24 mouse cellular contexts compared by ENCODE assay signal in genomic region chr14:105307716-105308115, GRCm38 (mm10). TPM values are rescaled to one million over a fixed set of nuclear protein-coding genes. Genes with fewer than 3 reads are reported as not detected.
DNase-seq lines count a peak whose midpoint lies in the region; ATAC-seq and TF ChIP-seq lines count a peak whose summit lies in the region.
"Had no signal": no experiment of that assay in that cellular context is flagged by ENCODE, and none has a peak within 500 bp of the region (broad histone marks: within the 10 kb centered on the region; RNA-seq: fewer than 3 reads in every experiment).

No protein-coding gene starts in this region.

- H3K27ac ChIP-seq in forebrain, embryonic 16.5 days (ENCODE audit: low read length), result no peak overlapping the region
- H3K27ac ChIP-seq in forebrain, embryonic 11.5 days (ENCODE audit: low read depth, low read length), result no peak overlapping the region
- H3K27ac ChIP-seq in hindbrain, postnatal 0 days, result no peak overlapping the region
- H3K27ac ChIP-seq in hindbrain, embryonic 13.5 days, result no peak overlapping the region
- no peak overlapping the region for H3K27ac ChIP-seq in midbrain, embryonic 16.5 days (ENCODE audit: low read length)
- no peak overlapping the region for H3K27ac ChIP-seq in midbrain, embryonic 11.5 days (ENCODE audit: low read depth, low read length)
- H3K27ac ChIP-seq: embryonic facial prominence, embryonic 13.5 days; heart, embryonic 15.5 days; hindbrain, embryonic 15.5 days; kidney, embryonic 15.5 days; liver, embryonic 13.5 days; macrophage; neural tube, embryonic 12.5 days had no signal

- H3K36me3 ChIP-seq in forebrain, embryonic 16.5 days (ENCODE audit: control insufficient read depth, insufficient read depth), result peaks cover 4% of the 10 kb centered on the region; the same call in 1 of the 2 replicates
- H3K36me3 ChIP-seq in forebrain, embryonic 11.5 days (ENCODE audit: control insufficient read depth, insufficient read depth, low read length), result no peaks in the 10 kb centered on the region; the same call in 1 of the 2 replicates
- H3K36me3 ChIP-seq in hindbrain, postnatal 0 days (ENCODE audit: insufficient read depth, low read length), result no peaks in the 10 kb centered on the region; the same call in none of the 2 replicates
- H3K36me3 ChIP-seq in hindbrain, embryonic 13.5 days, result peaks cover 18% of the 10 kb centered on the region
- no peaks in the 10 kb centered on the region; the same call in 1 of the 2 replicates for H3K36me3 ChIP-seq in midbrain, embryonic 16.5 days (ENCODE audit: control insufficient read depth, insufficient read depth, low read length)
- no peaks in the 10 kb centered on the region for H3K36me3 ChIP-seq in midbrain, embryonic 11.5 days (ENCODE audit: control insufficient read depth, insufficient read depth, low read length)
- H3K36me3 ChIP-seq: liver, embryonic 13.5 days had no signal

- no peak for DNase-seq in forebrain, embryonic 11.5 days (ENCODE audit: low spot score)
- peak; percentile 31 for DNase-seq in hindbrain, postnatal 0 days (ENCODE audit: low spot score)
- DNase-seq in midbrain, embryonic 11.5 days (ENCODE audit: low spot score, missing footprints), result no peak
- DNase-seq in embryo, embryonic 11 days, result no peak
- DNase-seq: adrenal gland, adult 2 months; cerebellum, adult 18-20 months; cerebellum, postnatal 25 days; gastrocnemius, postnatal 14 days; heart, postnatal 36 days; kidney, adult 11 months; kidney, postnatal 36 days; liver, embryonic 13.5 days; lung, adult 2 months; right cerebral cortex, postnatal 14 days; thymus, postnatal 14 days had no signal

- 65% methylated on average over 4 of the region's 4 CpGs for WGBS in forebrain, embryonic 16.5 days
- 81% methylated on average over 4 of the region's 4 CpGs for WGBS in forebrain, embryonic 11.5 days
- WGBS in hindbrain, postnatal 0 days, result 62% methylated on average over 4 of the region's 4 CpGs
- WGBS in hindbrain, embryonic 13.5 days, result 80% methylated on average over 4 of the region's 4 CpGs
- 70% methylated on average over 4 of the region's 4 CpGs for WGBS in midbrain, embryonic 16.5 days
- 87% methylated on average over 4 of the region's 4 CpGs for WGBS in midbrain, embryonic 11.5 days

- H3K4me3 ChIP-seq in forebrain, embryonic 16.5 days (replicated peaks; ENCODE audit: low read length), result no peak overlapping the region
- H3K4me3 ChIP-seq in forebrain, embryonic 11.5 days (ENCODE audit: low read depth, low read length), result no peak overlapping the region
- H3K4me3 ChIP-seq in hindbrain, postnatal 0 days (ENCODE audit: low read length), result no peak overlapping the region
- no peak overlapping the region for H3K4me3 ChIP-seq in hindbrain, embryonic 13.5 days
- no peak overlapping the region for H3K4me3 ChIP-seq in midbrain, embryonic 16.5 days (ENCODE audit: low read depth, low read length)
- H3K4me3 ChIP-seq in midbrain, embryonic 11.5 days (ENCODE audit: low read depth, low read length), result no peak overlapping the region
- H3K4me3 ChIP-seq: embryonic facial prominence, embryonic 13.5 days; heart, embryonic 15.5 days; hindbrain, embryonic 15.5 days; kidney, embryonic 15.5 days; liver, embryonic 13.5 days; neural tube, embryonic 12.5 days had no signal

- H3K4me1 ChIP-seq in forebrain, embryonic 16.5 days (replicated peaks; ENCODE audit: control insufficient read depth, insufficient read depth, low read length), result no peaks in the 10 kb centered on the region
- no peaks in the 10 kb centered on the region for H3K4me1 ChIP-seq in forebrain, embryonic 11.5 days (replicated peaks; ENCODE audit: control insufficient read depth, insufficient read depth, low read length)
- H3K4me1 ChIP-seq in hindbrain, postnatal 0 days (ENCODE audit: insufficient read depth, low read length), result no peaks in the 10 kb centered on the region
- no peaks in the 10 kb centered on the region for H3K4me1 ChIP-seq in hindbrain, embryonic 13.5 days (replicated peaks)
- no peaks in the 10 kb centered on the region for H3K4me1 ChIP-seq in midbrain, embryonic 16.5 days (ENCODE audit: control insufficient read depth, insufficient read depth, low read length)
- no peaks in the 10 kb centered on the region for H3K4me1 ChIP-seq in midbrain, embryonic 11.5 days (ENCODE audit: control insufficient read depth, insufficient read depth, low read length)
- H3K4me1 ChIP-seq: embryonic facial prominence, embryonic 13.5 days; heart, embryonic 15.5 days; hindbrain, embryonic 15.5 days; kidney, embryonic 15.5 days; liver, embryonic 13.5 days; neural tube, embryonic 12.5 days had no signal

- no peaks in the 10 kb centered on the region for H3K27me3 ChIP-seq in forebrain, embryonic 16.5 days (replicated peaks; ENCODE audit: control insufficient read depth, insufficient read depth, low read length)
- H3K27me3 ChIP-seq in forebrain, embryonic 11.5 days (ENCODE audit: control insufficient read depth, insufficient read depth, low read length), result no peaks in the 10 kb centered on the region
- no peaks in the 10 kb centered on the region for H3K27me3 ChIP-seq in hindbrain, postnatal 0 days (ENCODE audit: insufficient read depth, low read length)
- no peaks in the 10 kb centered on the region for H3K27me3 ChIP-seq in hindbrain, embryonic 13.5 days
- H3K27me3 ChIP-seq in midbrain, embryonic 16.5 days (ENCODE audit: control insufficient read depth, insufficient read depth, low read depth, low read length), result no peaks in the 10 kb centered on the region
- no peaks in the 10 kb centered on the region for H3K27me3 ChIP-seq in midbrain, embryonic 11.5 days (ENCODE audit: control insufficient read depth, insufficient read depth, low read length)
- H3K27me3 ChIP-seq: embryonic facial prominence, embryonic 13.5 days; heart, embryonic 15.5 days; hindbrain, embryonic 15.5 days; kidney, embryonic 15.5 days; liver, embryonic 13.5 days; neural tube, embryonic 12.5 days had no signal

- no peak overlapping the region for H3K9ac ChIP-seq in forebrain, embryonic 16.5 days (replicated peaks; ENCODE audit: low read depth, low read length)
- no peak overlapping the region for H3K9ac ChIP-seq in forebrain, embryonic 11.5 days (ENCODE audit: low read length)
- H3K9ac ChIP-seq in hindbrain, postnatal 0 days (replicated peaks; ENCODE audit: low read length), result no peak overlapping the region
- H3K9ac ChIP-seq in hindbrain, embryonic 13.5 days, result no peak overlapping the region
- H3K9ac ChIP-seq in midbrain, embryonic 16.5 days (ENCODE audit: low read depth, low read length), result no peak overlapping the region
- no peak overlapping the region for H3K9ac ChIP-seq in midbrain, embryonic 11.5 days (ENCODE audit: low read length)
- H3K9ac ChIP-seq: embryonic facial prominence, embryonic 13.5 days; heart, embryonic 15.5 days; hindbrain, embryonic 15.5 days; kidney, embryonic 15.5 days; liver, embryonic 13.5 days; neural tube, embryonic 12.5 days had no signal

- peak; percentile 24; the same call in 1 of the 2 replicates for TF ChIP-seq CTCF in hindbrain, postnatal 0 days (IDR thresholded peaks at IDR 0.05; ENCODE audit: low read depth)

- H3K4me2 ChIP-seq in forebrain, embryonic 16.5 days (ENCODE audit: low read length), result no peak overlapping the region
- no peak overlapping the region for H3K4me2 ChIP-seq in forebrain, embryonic 11.5 days (ENCODE audit: low read depth, low read length, severe bottlenecking)
- H3K4me2 ChIP-seq in hindbrain, postnatal 0 days (ENCODE audit: low read depth, low read length), result no peak overlapping the region
- H3K4me2 ChIP-seq in hindbrain, embryonic 13.5 days, result no peak overlapping the region
- no peak overlapping the region for H3K4me2 ChIP-seq in midbrain, embryonic 16.5 days (ENCODE audit: low read length)
- H3K4me2 ChIP-seq in midbrain, embryonic 11.5 days, result no peak overlapping the region
- H3K4me2 ChIP-seq: embryonic facial prominence, embryonic 13.5 days; heart, embryonic 15.5 days; hindbrain, embryonic 15.5 days; kidney, embryonic 15.5 days; liver, embryonic 13.5 days; neural tube, embryonic 12.5 days had no signal

- ATAC-seq in forebrain, embryonic 16.5 days, result peak; percentile 65; the same call in 1 of the 2 replicates
- ATAC-seq in forebrain, embryonic 11.5 days (replicated peaks; ENCODE audit: low FRiP score), result no peak
- ATAC-seq in hindbrain, postnatal 0 days, result peak; percentile 67; the same call in 1 of the 2 replicates
- ATAC-seq in hindbrain, embryonic 13.5 days (ENCODE audit: low FRiP score), result no peak
- peak; percentile 64; the same call in 1 of the 2 replicates for ATAC-seq in midbrain, embryonic 16.5 days
- no peak for ATAC-seq in midbrain, embryonic 11.5 days (ENCODE audit: low FRiP score)

- no peaks in the 10 kb centered on the region for H3K9me3 ChIP-seq in forebrain, embryonic 16.5 days (ENCODE audit: control insufficient read depth, low read length)
- no peaks in the 10 kb centered on the region for H3K9me3 ChIP-seq in forebrain, embryonic 11.5 days (ENCODE audit: control insufficient read depth, low read length)
- no peaks in the 10 kb centered on the region for H3K9me3 ChIP-seq in hindbrain, postnatal 0 days (ENCODE audit: low read length)
- no peaks in the 10 kb centered on the region for H3K9me3 ChIP-seq in hindbrain, embryonic 13.5 days
- H3K9me3 ChIP-seq in midbrain, embryonic 16.5 days (replicated peaks; ENCODE audit: control insufficient read depth, low read length, poor library complexity, severe bottlenecking), result no peaks in the 10 kb centered on the region
- H3K9me3 ChIP-seq in midbrain, embryonic 11.5 days (ENCODE audit: control insufficient read depth, low read length), result no peaks in the 10 kb centered on the region
- H3K9me3 ChIP-seq: embryonic facial prominence, embryonic 13.5 days; heart, embryonic 15.5 days; hindbrain, embryonic 15.5 days; kidney, embryonic 15.5 days; liver, embryonic 13.5 days; neural tube, embryonic 12.5 days had no signal

RNA-seq across cellular contexts. Expression of gene Ndfip2, which starts 49.3 kb away (rescaled TPM):
- 78.6 and 82.4 TPM in 2 replicates for polyA plus RNA-seq in forebrain, embryonic 16.5 days (2015; fragmentation: Nextera tagmentation; extraction: Ambion mirVana)
- 57.1 and 57.2 TPM in 2 replicates for polyA plus RNA-seq in forebrain, embryonic 11.5 days (2014; fragmentation: Nextera tagmentation; extraction: Ambion mirVana)
- 155 and 175 TPM in 2 replicates for total RNA-seq in hindbrain, postnatal 0 days (2014; rRNA removed)
- polyA plus RNA-seq in hindbrain, postnatal 0 days (2015; fragmentation: Nextera tagmentation; extraction: Ambion mirVana), result 118 and 119 TPM in 2 replicates
- polyA plus RNA-seq in hindbrain, embryonic 13.5 days (2015; fragmentation: Nextera tagmentation; extraction: Ambion mirVana), result 96.0 and 98.9 TPM in 2 replicates
- 106 and 109 TPM in 2 replicates for polyA plus RNA-seq in midbrain, embryonic 16.5 days (2015; fragmentation: Nextera tagmentation; extraction: Ambion mirVana)
- polyA plus RNA-seq in midbrain, embryonic 11.5 days (2014; fragmentation: Nextera tagmentation; extraction: Ambion mirVana), result 76.1 and 77.0 TPM in 2 replicates

Comparison
In these comparisons a context has a peak if more than half of its experiments do, and no peak if none do; other contexts are left out.
1. ATAC-seq: peak in forebrain, embryonic 16.5 days (single experiment), hindbrain, postnatal 0 days (single experiment) and midbrain, embryonic 16.5 days (single experiment); none in forebrain, embryonic 11.5 days (single experiment), hindbrain, embryonic 13.5 days (single experiment) and midbrain, embryonic 11.5 days (single experiment).